27 mouse cellular contexts compared by ENCODE assay signal in the genomic region with DNA sequence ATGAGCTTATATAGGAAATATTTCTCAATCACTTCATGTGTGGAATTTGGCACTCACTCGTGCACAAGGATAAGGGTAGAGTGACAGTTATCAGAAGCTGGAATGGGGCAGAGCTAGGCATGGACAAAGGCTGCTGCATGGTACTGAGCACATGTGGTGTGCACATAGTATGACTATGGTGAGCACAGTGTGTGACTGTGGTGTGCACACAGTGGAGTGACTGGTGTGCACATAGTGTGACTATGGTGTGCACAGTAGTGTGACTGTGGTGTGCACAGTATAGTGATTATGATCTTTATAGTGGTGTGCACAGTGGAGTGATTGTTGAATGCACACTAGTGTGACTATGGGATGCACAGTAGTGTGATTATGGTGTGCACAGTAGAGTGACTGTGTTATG. TPM values are rescaled to one million over a fixed set of nuclear protein-coding genes. Genes with fewer than 3 reads are reported as not detected.
DNase-seq lines count a peak whose midpoint lies in the region; ATAC-seq and TF ChIP-seq lines count a peak whose summit lies in the region.
"Had no signal": no experiment of that assay in that cellular context is flagged by ENCODE, and none has a peak within 500 bp of the region (broad histone marks: within the 10 kb centered on the region; RNA-seq: fewer than 3 reads in every experiment).

No protein-coding gene starts in this region.

- no peak overlapping the region for H3K9ac ChIP-seq in kidney, embryonic 14.5 days (ENCODE audit: low read depth, low read length)
- H3K9ac ChIP-seq in midbrain, embryonic 15.5 days = no peak overlapping the region
- H3K9ac ChIP-seq: limb, embryonic 13.5 days; liver, embryonic 12.5 days; neural tube, embryonic 12.5 days; stomach, embryonic 15.5 days had no signal

- WGBS in kidney, embryonic 14.5 days = 86% methylated on average over 1 of the region's 1 CpGs
- WGBS in kidney, adult 2 months = 50% methylated on average over 1 of the region's 1 CpGs
- WGBS in midbrain, embryonic 15.5 days = 77% methylated on average over 1 of the region's 1 CpGs
- WGBS in midbrain, embryonic 10.5 days = 85% methylated on average over 1 of the region's 1 CpGs

- TF ChIP-seq CTCF in kidney, adult 2 months (conservative IDR thresholded peaks at IDR 0.05; ENCODE audit: insufficient read depth, insufficient read length, low read depth, low read length) = no peak

- H3K27ac ChIP-seq in kidney, embryonic 14.5 days (ENCODE audit: low read depth, low read length) = no peak overlapping the region
- H3K27ac ChIP-seq in kidney, adult 2 months (ENCODE audit: insufficient read depth, low read depth, low read length) = no peak overlapping the region
- no peak overlapping the region for H3K27ac ChIP-seq in midbrain, embryonic 15.5 days
- H3K27ac ChIP-seq in midbrain, embryonic 10.5 days (replicated peaks) = no peak overlapping the region
- H3K27ac ChIP-seq: limb, embryonic 13.5 days; liver, embryonic 12.5 days; neural tube, embryonic 12.5 days; stomach, embryonic 15.5 days had no signal

- no peak overlapping the region for H3K4me2 ChIP-seq in kidney, embryonic 14.5 days (replicated peaks; ENCODE audit: low read depth, low read length)
- H3K4me2 ChIP-seq in midbrain, embryonic 15.5 days = no peak overlapping the region
- H3K4me2 ChIP-seq: limb, embryonic 13.5 days; liver, embryonic 12.5 days; neural tube, embryonic 12.5 days; stomach, embryonic 15.5 days had no signal

- no peaks in the 10 kb centered on the region for H3K27me3 ChIP-seq in kidney, embryonic 14.5 days (ENCODE audit: control insufficient read depth, insufficient read depth, low read length)
- H3K27me3 ChIP-seq in kidney, adult 2 months (replicated peaks; ENCODE audit: control insufficient read depth, insufficient read depth, low read length) = no peaks in the 10 kb centered on the region
- H3K27me3 ChIP-seq in midbrain, embryonic 15.5 days (replicated peaks) = no peaks in the 10 kb centered on the region
- H3K27me3 ChIP-seq in midbrain, embryonic 10.5 days (ENCODE audit: low read depth, poor library complexity, severe bottlenecking) = no peaks in the 10 kb centered on the region; the same call in 1 of the 2 replicates
- H3K27me3 ChIP-seq: CH12.LX; liver, embryonic 12.5 days; neural tube, embryonic 12.5 days; stomach, embryonic 15.5 days had no signal

- no peaks in the 10 kb centered on the region for H3K9me3 ChIP-seq in kidney, embryonic 14.5 days (ENCODE audit: control insufficient read depth, low read length)
- H3K9me3 ChIP-seq in midbrain, embryonic 15.5 days = no peaks in the 10 kb centered on the region
- H3K9me3 ChIP-seq in midbrain, embryonic 10.5 days (replicated peaks) = no peaks in the 10 kb centered on the region
- H3K9me3 ChIP-seq: G1E; limb, embryonic 13.5 days; liver, embryonic 12.5 days; neural tube, embryonic 12.5 days; stomach, embryonic 15.5 days had no signal

- H3K4me3 ChIP-seq in kidney, embryonic 14.5 days (ENCODE audit: low read length) = no peak overlapping the region
- H3K4me3 ChIP-seq in kidney, adult 2 months (ENCODE audit: insufficient read depth, low read depth, low read length) = no peak overlapping the region
- H3K4me3 ChIP-seq in midbrain, embryonic 15.5 days = no peak overlapping the region
- no peak overlapping the region for H3K4me3 ChIP-seq in midbrain, embryonic 10.5 days
- H3K4me3 ChIP-seq: limb, embryonic 13.5 days; liver, embryonic 12.5 days; neural tube, embryonic 12.5 days; stomach, embryonic 15.5 days had no signal

- no peak for TF ChIP-seq POLR2A in kidney, adult 2 months (IDR thresholded peaks at IDR 0.05; ENCODE audit: low read depth, low read length)

- peak; percentile 40 for DNase-seq in heart, adult 11 months
- no peak for DNase-seq in heart, postnatal 4 days
- no peak for DNase-seq in kidney, adult 2 months
- no peak for DNase-seq in midbrain, embryonic 10.5 days (ENCODE audit: low spot score)
- DNase-seq in right cerebral cortex, postnatal 25 days = no peak
- DNase-seq: adrenal gland, postnatal 36 days; B cell, adult 2 months; cerebellum, adult 9-10 months; gastrocnemius, postnatal 10 days; heart, postnatal 36 days; kidney, adult 8-10 months; kidney, postnatal 4 days; lung, adult 18-20 months; right cerebral cortex, adult 18-20 months; thymus, adult 18-20 months; thymus, postnatal 36 days had no signal

- peak; percentile 16; the same call in 1 of the 2 replicates for ATAC-seq in kidney, embryonic 14.5 days (ENCODE audit: low FRiP score, low TSS enrichment)
- peak; percentile 53; the same call in 1 of the 2 replicates for ATAC-seq in midbrain, embryonic 15.5 days (replicated peaks)
- ATAC-seq: inflammation-experienced regulatory T-cells, adult 6 months; liver, embryonic 12.5 days; Patski had no signal

- H3K36me3 ChIP-seq in kidney, embryonic 14.5 days (ENCODE audit: control insufficient read depth, insufficient read depth, low read length) = no peaks in the 10 kb centered on the region
- H3K36me3 ChIP-seq in kidney, adult 2 months (ENCODE audit: control insufficient read depth, insufficient read depth, low read length) = no peaks in the 10 kb centered on the region
- H3K36me3 ChIP-seq in midbrain, embryonic 15.5 days (replicated peaks) = no peaks in the 10 kb centered on the region
- no peaks in the 10 kb centered on the region for H3K36me3 ChIP-seq in midbrain, embryonic 10.5 days
- H3K36me3 ChIP-seq: G1E; limb, embryonic 13.5 days; liver, embryonic 12.5 days; neural tube, embryonic 12.5 days; stomach, embryonic 15.5 days had no signal

- no peaks in the 10 kb centered on the region for H3K4me1 ChIP-seq in kidney, embryonic 14.5 days (ENCODE audit: control insufficient read depth, insufficient read depth, low read length)
- H3K4me1 ChIP-seq in kidney, adult 2 months (ENCODE audit: control insufficient read depth, insufficient read depth, low read length) = no peaks in the 10 kb centered on the region
- no peaks in the 10 kb centered on the region for H3K4me1 ChIP-seq in midbrain, embryonic 15.5 days
- no peaks in the 10 kb centered on the region for H3K4me1 ChIP-seq in midbrain, embryonic 10.5 days
- H3K4me1 ChIP-seq: limb, embryonic 13.5 days; liver, embryonic 12.5 days; neural tube, embryonic 12.5 days; stomach, embryonic 15.5 days had no signal

RNA-seq across cellular contexts. Expression of a gene that starts 39.5 kb away (rescaled TPM):
- total RNA-seq in heart, postnatal 4 days (2021) = 1 to 10 TPM; 5.4 to 5.5 TPM
- 6.7 and 8.0 TPM in 2 replicates for polyA plus RNA-seq in kidney, embryonic 14.5 days (2014; fragmentation: Nextera tagmentation; extraction: Ambion mirVana)
- polyA plus RNA-seq in kidney, adult 2 months (2012; rRNA removed) = 2.0 and 2.4 TPM in 2 replicates
- 0.18 and 0.58 TPM in 2 replicates for polyA plus RNA-seq in midbrain, embryonic 15.5 days (2015; fragmentation: Nextera tagmentation; extraction: Ambion mirVana)
- 0.04 and 0.15 TPM in 2 replicates for polyA plus RNA-seq in midbrain, embryonic 10.5 days (2016; fragmentation: Nextera tagmentation; extraction: Ambion mirVana)
- total RNA-seq: megakaryocyte-erythroid progenitor cell, adult 5-6 weeks had no signal
- polyA plus RNA-seq: G1E had no signal
